Mouse (Mus musculus) MEL (cell line): ENCODE results near the gene Meaf6. TPM values are rescaled to one million over a fixed set of nuclear protein-coding genes. Genes with fewer than 3 reads are reported as not detected.

Experiments
- DNase-seq: peaks from one replicate; pipeline ENCODE4 v3.0.0; 2011; ENCODE audit warnings: low read depth, low spot score
- H3K27ac ChIP-seq: 2 replicates; pipeline ENCODE4 v1.5.1; 2012; ENCODE audit warnings: low read depth, mild to moderate bottlenecking, control low read depth, low read length, moderate library complexity; ENCODE audit not compliant: control insufficient read depth
- H3K27me3 ChIP-seq, 2 experiments: fragments of 150-350 bp in 1 of 2; sonication (generic) in 1 of 2; 2 replicates each; pipeline ENCODE4 v1.6.1; 2012; ENCODE audit warnings: low read length in 2 of 2, mild to moderate bottlenecking in 2 of 2, improper control_type of control experiment in 1 of 2, moderate library complexity in 1 of 2; ENCODE audit not compliant: insufficient read depth in 2 of 2, control insufficient read depth in 1 of 2
- H3K36me3 ChIP-seq, 2 experiments: 2 replicates each; pipeline ENCODE4 v1.6.1; 2012 to 2014; ENCODE audit warnings: low read length in 2 of 2, improper control_type of control experiment in 1 of 2, inconsistent platforms in 1 of 2, mild to moderate bottlenecking in 1 of 2; ENCODE audit not compliant: insufficient read depth in 2 of 2, control insufficient read depth in 1 of 2
- H3K4me1 ChIP-seq, 2 experiments: fragments of 150-350 bp in 1 of 2; sonication (generic) in 1 of 2; 2 replicates each; pipeline ENCODE4 v1.6.1; 2012; ENCODE audit warnings: low read length in 2 of 2, improper control_type of control experiment in 1 of 2, mild to moderate bottlenecking in 1 of 2; ENCODE audit not compliant: insufficient read depth in 2 of 2, control insufficient read depth in 1 of 2
- H3K4me3 ChIP-seq, 2 experiments: fragments of 150-350 bp in 1 of 2; sonication (generic) in 1 of 2; 2 replicates each; pipeline ENCODE4 v1.5.1; 2012; ENCODE audit warnings: low read depth in 2 of 2, low read length in 2 of 2, mild to moderate bottlenecking in 2 of 2, moderate library complexity in 2 of 2, control low read depth in 1 of 2, improper control_type of control experiment in 1 of 2; ENCODE audit not compliant: control insufficient read depth in 1 of 2, insufficient read depth in 1 of 2
- H3K79me2 ChIP-seq: 2 replicates; pipeline ENCODE4 v1.6.1; 2012; ENCODE audit warnings: mild to moderate bottlenecking, low read length, moderate library complexity; ENCODE audit not compliant: control insufficient read depth, poor library complexity, insufficient read depth
- H3K9ac ChIP-seq: 2 replicates; pipeline ENCODE4 v1.6.1; 2012; ENCODE audit warnings: low read depth, mild to moderate bottlenecking, control low read depth, low read length, moderate library complexity; ENCODE audit not compliant: control insufficient read depth, poor library complexity, severe bottlenecking
- H3K9me3 ChIP-seq: fragments of 150-350 bp; sonication (generic); replicated peaks from 2 replicates; pipeline ENCODE4 v1.6.1; 2012; ENCODE audit warnings: mild to moderate bottlenecking, low read length, improper control_type of control experiment, moderate library complexity; ENCODE audit not compliant: insufficient read depth
- CHD1 ChIP-seq: IDR thresholded peaks from 2 replicates; pipeline ENCODE4 v1.6.1; 2012; ENCODE audit warnings: low read depth, mild to moderate bottlenecking, inconsistent platforms, low read length, improper control_type of control experiment
- ELF1 ChIP-seq: IDR thresholded peaks from 2 replicates; pipeline ENCODE4 v1.6.1; 2014; ENCODE audit warnings: low read depth, mild to moderate bottlenecking, inconsistent platforms, low read length, improper control_type of control experiment, moderate library complexity
- HCFC1 ChIP-seq: IDR thresholded peaks from 2 replicates; pipeline ENCODE4 v1.6.1; 2012; ENCODE audit warnings: low read depth, mild to moderate bottlenecking, inconsistent platforms, low read length, improper control_type of control experiment, moderate library complexity
- JUND ChIP-seq: IDR thresholded peaks from 2 replicates; pipeline ENCODE4 v1.6.1; 2011; ENCODE audit warnings: low read depth, mild to moderate bottlenecking, improper control_type of control experiment, low read length
- KAT2A ChIP-seq: conservative IDR thresholded peaks from 2 replicates; pipeline ENCODE4 v1.6.1; 2012; ENCODE audit warnings: low read depth, low read length, improper control_type of control experiment, inconsistent platforms
- MAZ ChIP-seq: IDR thresholded peaks from 2 replicates; pipeline ENCODE4 v1.6.1; 2012; ENCODE audit warnings: low read depth, mild to moderate bottlenecking, inconsistent platforms, low read length, improper control_type of control experiment
- MEF2A ChIP-seq: IDR thresholded peaks from 2 replicates; pipeline ENCODE4 v1.6.1; 2014; ENCODE audit warnings: low read depth, mild to moderate bottlenecking, inconsistent platforms, low read length, improper control_type of control experiment; ENCODE audit not compliant: poor library complexity, insufficient replicate concordance, severe bottlenecking; ENCODE audit errors: extremely low read depth
- MXI1 ChIP-seq: IDR thresholded peaks from 2 replicates; pipeline ENCODE4 v1.6.1; 2011; ENCODE audit warnings: mild to moderate bottlenecking, low read depth, low read length, improper control_type of control experiment
- NELFE ChIP-seq: IDR thresholded peaks from 2 replicates; pipeline ENCODE4 v1.6.1; 2011; ENCODE audit warnings: low read depth, low read length, improper control_type of control experiment
- POLR2A ChIP-seq, 2 experiments: IDR thresholded peaks; 2 replicates each; pipeline ENCODE4 v1.6.1; 2011 to 2012; ENCODE audit warnings: low read length in 2 of 2, mild to moderate bottlenecking in 2 of 2, control low read depth in 1 of 2, improper control_type of control experiment in 1 of 2, low read depth in 1 of 2, moderate library complexity in 1 of 2; ENCODE audit not compliant: control insufficient read depth in 1 of 2, insufficient read depth in 1 of 2, poor library complexity in 1 of 2
- POLR2AphosphoS2 ChIP-seq: IDR thresholded peaks from 2 replicates; pipeline ENCODE4 v1.6.1; 2011; ENCODE audit warnings: low read length, improper control_type of control experiment
- POLR2AphosphoS5 ChIP-seq: IDR thresholded peaks from 2 replicates; pipeline ENCODE4 v1.6.1; 2012; ENCODE audit warnings: low read depth, borderline replicate concordance, mild to moderate bottlenecking, inconsistent platforms, low read length, moderate library complexity, mixed read lengths
- RCOR1 ChIP-seq: IDR thresholded peaks from 2 replicates; pipeline ENCODE4 v1.6.1; 2012; ENCODE audit warnings: low read depth, mild to moderate bottlenecking, inconsistent platforms, low read length, improper control_type of control experiment
- SIN3A ChIP-seq: IDR thresholded peaks from 2 replicates; pipeline ENCODE4 v1.6.1; 2012; ENCODE audit warnings: low read length, improper control_type of control experiment, inconsistent platforms
- SMC3 ChIP-seq: IDR thresholded peaks from 2 replicates; pipeline ENCODE4 v1.6.1; 2011; ENCODE audit warnings: low read depth, low read length, improper control_type of control experiment
- USF1 ChIP-seq: IDR thresholded peaks from 2 replicates; pipeline ENCODE4 v1.6.1; 2014; ENCODE audit warnings: low read depth, mild to moderate bottlenecking, inconsistent platforms, low read length, improper control_type of control experiment, moderate library complexity
- ZC3H11A ChIP-seq: IDR thresholded peaks from 2 replicates; pipeline ENCODE4 v1.6.1; 2012; ENCODE audit warnings: low read depth, mild to moderate bottlenecking, inconsistent platforms, low read length, improper control_type of control experiment
- ZKSCAN1 ChIP-seq: IDR thresholded peaks from 2 replicates; pipeline ENCODE4 v1.6.1; 2012; ENCODE audit warnings: low read depth, mild to moderate bottlenecking, inconsistent platforms, low read length, improper control_type of control experiment, moderate library complexity
- ZMIZ1 ChIP-seq: IDR thresholded peaks from 2 replicates; pipeline ENCODE4 v1.6.1; 2012; ENCODE audit warnings: low read depth, mild to moderate bottlenecking, inconsistent platforms, low read length, improper control_type of control experiment, moderate library complexity
- polyA plus RNA-seq, 2 experiments: library from polyadenylated mRNA; stranded (reverse) in 1 of 2; unstranded in 1 of 2; fragments of >175 nt in 1 of 2; fragments of >200 nt in 1 of 2; gene quantifications; 2 replicates each; pipeline versions ENCODE4 v1.2.1 to v1.2.4; 2012; ENCODE audit warnings: low replicate concordance in 2 of 2, low read depth in 1 of 2; ENCODE audit not compliant: insufficient read length in 2 of 2, insufficient read depth in 1 of 2, missing spikeins in 1 of 2
- total RNA-seq: library from RNA; depleted of rRNA; stranded (reverse); fragments of 300-350 nt; gene quantifications from 2 replicates; pipeline ENCODE4 v1.2.3, GENCODE M21; 2012

Meaf6 gene
- total and polyA plus RNA-seq, 3 experiments: 34.9 to 46.7 TPM; not detected in 1

- H3K4me3 ChIP-seq: no peak overlapping the region
- H3K79me2 ChIP-seq: no peaks in the 10 kb centered on the region; the same call in 1 of the 2 replicates
- no peaks in the 10 kb centered on the region for H3K27me3 ChIP-seq
- no peak overlapping the region for H3K9ac ChIP-seq
- no peak for DNase-seq
- H3K4me1 ChIP-seq: no peaks in the 10 kb centered on the region
- no peaks in the 10 kb centered on the region for H3K9me3 ChIP-seq
- TF ChIP-seq ELF1 (no peak), SIN3A (no peak), ZC3H11A (no peak)
- TF ChIP-seq, all 39 proteins: peak for 0
- no peaks in the 10 kb centered on the region; a peak in 1 of 4 replicates for H3K36me3 ChIP-seq
- H3K27ac ChIP-seq: no peak overlapping the region
Observed at GRCm38 (mm10) chr4:125096066-125096465, 11.1 kb downstream of the Meaf6 start.

DNA sequence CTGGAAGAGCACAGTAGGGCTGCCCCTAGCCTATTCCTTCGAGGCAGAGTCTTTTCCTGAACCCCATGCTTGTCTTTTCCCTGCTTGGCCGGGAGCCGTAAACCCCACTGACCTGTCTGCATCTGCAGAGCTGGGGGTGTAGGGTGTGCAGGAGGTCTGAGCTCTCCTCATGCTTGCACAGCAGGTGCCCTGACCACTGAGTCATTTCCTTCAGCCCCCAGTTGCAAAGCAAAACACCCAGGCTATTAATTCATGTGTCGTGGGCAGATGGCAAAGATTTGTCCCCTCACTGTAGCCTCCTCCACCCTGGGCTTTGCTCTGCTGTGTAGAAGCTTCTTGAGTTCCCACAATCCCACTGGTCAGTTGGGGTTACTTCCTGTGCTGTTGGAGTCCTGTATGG is 12.5 kb downstream of the Meaf6 start:
- no peak overlapping the region for H3K4me3 ChIP-seq
- no peak overlapping the region for H3K27ac ChIP-seq
- H3K27me3 ChIP-seq: no peaks in the 10 kb centered on the region
- TF ChIP-seq MEF2A: no peak
- TF ChIP-seq RCOR1: no peak
- TF ChIP-seq ZKSCAN1: no peak
- TF ChIP-seq KAT2A: no peak
- no peak for TF ChIP-seq MAZ
- no peak for TF ChIP-seq JUND
- no peak for TF ChIP-seq POLR2AphosphoS5
- no peak for TF ChIP-seq POLR2AphosphoS2
- TF ChIP-seq POLR2A (IDR thresholded peaks at IDR 0.05; ENCODE audit: control insufficient read depth in 1 of 2, insufficient read depth in 1 of 2, low read depth in 1 of 2, low read length in 2 of 2, poor library complexity in 1 of 2): no peak
- no peak for TF ChIP-seq USF1
- TF ChIP-seq MXI1: no peak
- no peak for TF ChIP-seq HCFC1
- no peak for TF ChIP-seq ZMIZ1
- no peak for TF ChIP-seq CHD1
- no peak for TF ChIP-seq SMC3
- TF ChIP-seq NELFE: no peak
- no peak for DNase-seq
- H3K9ac ChIP-seq: no peak overlapping the region
- H3K4me1 ChIP-seq: no peaks in the 10 kb centered on the region
- no peaks in the 10 kb centered on the region; the same call in 1 of the 2 replicates for H3K79me2 ChIP-seq
- no peaks in the 10 kb centered on the region; a peak in 1 of 4 replicates for H3K36me3 ChIP-seq
- no peaks in the 10 kb centered on the region for H3K9me3 ChIP-seq
